7 mouse cellular contexts compared by ENCODE assay signal in the genomic region with DNA sequence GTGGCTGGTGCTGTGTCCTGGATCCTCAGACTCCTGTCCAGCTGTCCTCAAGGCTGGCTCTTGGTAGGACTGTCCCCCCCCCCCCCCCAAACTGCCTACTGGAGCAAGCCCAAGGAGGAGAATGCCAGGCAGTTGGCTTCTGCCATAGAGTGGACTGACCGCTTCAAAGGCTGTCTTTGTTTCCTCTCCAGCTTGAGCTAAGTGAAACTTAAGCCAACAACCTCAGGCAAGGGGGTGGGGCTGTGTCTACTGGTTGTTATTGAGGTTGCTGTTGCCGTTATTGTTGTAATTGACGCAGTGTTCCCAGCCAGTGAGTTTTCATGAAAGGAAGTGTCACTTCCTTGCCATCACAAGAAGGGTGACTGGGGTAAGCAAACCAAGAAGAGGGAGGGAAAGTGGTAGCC. TPM values are rescaled to one million over a fixed set of nuclear protein-coding genes. Genes with fewer than 3 reads are reported as not detected.
A peak's percentile ranks its signal among the peaks of the same experiment; 100 is the strongest.
DNase-seq lines count a peak whose midpoint lies in the region; ATAC-seq lines count a peak whose summit lies in the region.

No protein-coding gene starts in this region.

- H3K36me3 ChIP-seq in midbrain, embryonic 14.5 days (ENCODE audit: control insufficient read depth, insufficient read depth, low read length): no peaks in the 10 kb centered on the region
- H3K36me3 ChIP-seq in midbrain, embryonic 10.5 days: no peaks in the 10 kb centered on the region
- 0 out of 2 replicates have a peak, but pooled peaks cover 2% of the 10 kb centered on the region for H3K36me3 ChIP-seq in heart, embryonic 12.5 days

- peak; percentile 44 for DNase-seq in midbrain, embryonic 14.5 days
- DNase-seq in midbrain, embryonic 10.5 days (ENCODE audit: low spot score): no peak
- peak; percentile 61 to 79 for DNase-seq in left cerebral cortex, postnatal 10 days (ENCODE audit: extremely low spot score in 1 of 2, low spot score in 2 of 2)
- DNase-seq in mesoderm, embryonic 11.5 days (ENCODE audit: low read depth, low spot score): peak; percentile 32
- no peak for DNase-seq in ovary, postnatal 36 days (ENCODE audit: low spot score)

- WGBS in midbrain, embryonic 14.5 days: 20% methylated on average over 3 of the region's 3 CpGs
- WGBS in midbrain, embryonic 10.5 days: 30% methylated on average over 3 of the region's 3 CpGs
- WGBS in heart, embryonic 12.5 days: 38% methylated on average over 3 of the region's 3 CpGs

- peaks cover 12% of the 10 kb centered on the region; the same call in 1 of the 2 replicates for H3K4me1 ChIP-seq in midbrain, embryonic 14.5 days (ENCODE audit: control insufficient read depth, insufficient read depth, low read length)
- H3K4me1 ChIP-seq in midbrain, embryonic 10.5 days: peaks cover 24% of the 10 kb centered on the region
- H3K4me1 ChIP-seq in heart, embryonic 12.5 days (replicated peaks): peaks cover 28% of the 10 kb centered on the region

- no peaks in the 10 kb centered on the region for H3K9me3 ChIP-seq in midbrain, embryonic 14.5 days (ENCODE audit: control insufficient read depth, low read length)
- no peaks in the 10 kb centered on the region for H3K9me3 ChIP-seq in midbrain, embryonic 10.5 days (replicated peaks)
- H3K9me3 ChIP-seq in heart, embryonic 12.5 days (replicated peaks): no peaks in the 10 kb centered on the region

- H3K27ac ChIP-seq in midbrain, embryonic 14.5 days (replicated peaks; ENCODE audit: low read depth, low read length): no peak overlapping the region
- no peak overlapping the region for H3K27ac ChIP-seq in midbrain, embryonic 10.5 days (replicated peaks)
- no peak overlapping the region for H3K27ac ChIP-seq in heart, embryonic 12.5 days (ENCODE audit: poor library complexity, severe bottlenecking)

- no peak overlapping the region for H3K4me3 ChIP-seq in midbrain, embryonic 14.5 days (replicated peaks; ENCODE audit: low read depth, low read length)
- H3K4me3 ChIP-seq in midbrain, embryonic 10.5 days: no peak overlapping the region
- peak overlapping the region; percentile 78 for H3K4me3 ChIP-seq in heart, embryonic 12.5 days

- intact Hi-C loops in left cerebral cortex, postnatal 10 days (cut with DNase I): no loop called here

- ATAC-seq in midbrain, embryonic 14.5 days (ENCODE audit: low FRiP score, low TSS enrichment): no peak
- peak; percentile 51 for ATAC-seq in common myeloid progenitor, adult 5-6 weeks (replicated peaks; ENCODE audit: low read depth, poor library complexity, severe bottlenecking)
- no peak for ATAC-seq in heart, embryonic 12.5 days (ENCODE audit: insufficient number of reproducible peaks, low FRiP score)

- H3K27me3 ChIP-seq in midbrain, embryonic 14.5 days (ENCODE audit: control insufficient read depth, insufficient read depth, low read length): peaks cover 12% of the 10 kb centered on the region; the same call in 1 of the 2 replicates
- peaks cover 27% of the 10 kb centered on the region for H3K27me3 ChIP-seq in midbrain, embryonic 10.5 days (ENCODE audit: low read depth, poor library complexity, severe bottlenecking)
- H3K27me3 ChIP-seq in heart, embryonic 12.5 days (replicated peaks): peaks cover 6% of the 10 kb centered on the region; the same call in 1 of the 2 replicates

- no peak overlapping the region for H3K9ac ChIP-seq in midbrain, embryonic 14.5 days (replicated peaks; ENCODE audit: low read length)
- 0 out of 2 replicates have a peak overlapping the region, but pooled peaks have one; percentile 83 for H3K9ac ChIP-seq in heart, embryonic 12.5 days

- peak overlapping the region; percentile 10; the same call in 1 of the 2 replicates for H3K4me2 ChIP-seq in midbrain, embryonic 14.5 days (ENCODE audit: low read length)
- peak overlapping the region; percentile 89 for H3K4me2 ChIP-seq in heart, embryonic 12.5 days

RNA-seq across cellular contexts. Expression of a gene that starts 2.0 kb away (rescaled TPM):
- polyA plus RNA-seq in midbrain, embryonic 14.5 days (2014; fragmentation: Nextera tagmentation; extraction: Ambion mirVana): 2.0 and 2.5 TPM in 2 replicates
- polyA plus RNA-seq in midbrain, embryonic 10.5 days (2016; fragmentation: Nextera tagmentation; extraction: Ambion mirVana): 3.4 and 4.0 TPM in 2 replicates
- 14.2 and 23.1 TPM in 2 replicates for total RNA-seq in common myeloid progenitor, adult 5-6 weeks (2017)
- 15.1 and 15.3 TPM in 2 replicates for polyA plus RNA-seq in heart, embryonic 12.5 days (2016; fragmentation: Nextera tagmentation; extraction: Ambion mirVana)
- 10 to 100 TPM in 1 of 2 experiments, 1 to 10 TPM in 1; 9.8 to 10.5 TPM for total RNA-seq in left cerebral cortex, postnatal 10 days (2021)

RNA-seq across cellular contexts. Expression of a gene that starts 35.0 kb away (rescaled TPM):
- 0.90 and 1.2 TPM in 2 replicates for polyA plus RNA-seq in midbrain, embryonic 14.5 days (2014; fragmentation: Nextera tagmentation; extraction: Ambion mirVana)
- polyA plus RNA-seq in midbrain, embryonic 10.5 days (2016; fragmentation: Nextera tagmentation; extraction: Ambion mirVana): 0.27 and 0.37 TPM in 2 replicates
- 20.1 and 22.6 TPM in 2 replicates for total RNA-seq in common myeloid progenitor, adult 5-6 weeks (2017)
- polyA plus RNA-seq in heart, embryonic 12.5 days (2016; fragmentation: Nextera tagmentation; extraction: Ambion mirVana): 2.4 and 2.6 TPM in 2 replicates
- total RNA-seq in left cerebral cortex, postnatal 10 days (2021): under 1 TPM; 0.54 to 0.69 TPM

RNA-seq across cellular contexts. Expression of a gene that starts 59.5 kb away (rescaled TPM):
- 30.3 and 39.7 TPM in 2 replicates for polyA plus RNA-seq in midbrain, embryonic 14.5 days (2014; fragmentation: Nextera tagmentation; extraction: Ambion mirVana)
- polyA plus RNA-seq in midbrain, embryonic 10.5 days (2016; fragmentation: Nextera tagmentation; extraction: Ambion mirVana): 49.7 and 53.6 TPM in 2 replicates
- total RNA-seq in common myeloid progenitor, adult 5-6 weeks (2017): 25.7 and 47.6 TPM in 2 replicates
- 54.2 TPM in 2 replicates for polyA plus RNA-seq in heart, embryonic 12.5 days (2016; fragmentation: Nextera tagmentation; extraction: Ambion mirVana)
- 10 to 100 TPM; 55.3 to 55.9 TPM for total RNA-seq in left cerebral cortex, postnatal 10 days (2021)

Comparison
In these comparisons a context has a peak if more than half of its experiments do, and no peak if none do; other contexts are left out.
1. DNase-seq: peak in midbrain, embryonic 14.5 days (single experiment), left cerebral cortex, postnatal 10 days (2 of 2) and mesoderm, embryonic 11.5 days (single experiment); none in midbrain, embryonic 10.5 days (single experiment) and ovary, postnatal 36 days (single experiment).